Mouse (Mus musculus) midbrain, embryonic 10.5 days (tissue): Measurements from ENCODE around the gene Epb41l4b. TPM values are rescaled to one million over a fixed set of nuclear protein-coding genes. Genes with fewer than 3 reads are reported as not detected.

ENCODE experiments used
- DNase-seq: peaks from one replicate; pipeline ENCODE4 v3.0.0-alpha.2; 2017; ENCODE audit warnings: low spot score
- H3K27ac ChIP-seq: fragments of 300-500 bp; sonication (generic); replicated peaks from 2 replicates; pipeline ENCODE4 v1.5.1; 2016; ENCODE audit warnings: mild to moderate bottlenecking
- H3K27me3 ChIP-seq: fragments of 300-500 bp; sonication (generic); 2 replicates; pipeline ENCODE4 v1.6.1; 2016; ENCODE audit warnings: low read depth, mild to moderate bottlenecking; ENCODE audit not compliant: poor library complexity, severe bottlenecking
- H3K36me3 ChIP-seq: fragments of 300-500 bp; sonication (generic); 2 replicates; pipeline ENCODE4 v1.6.1; 2016; ENCODE audit warnings: mild to moderate bottlenecking, moderate library complexity
- H3K4me1 ChIP-seq: fragments of 300-500 bp; sonication (generic); 2 replicates; pipeline ENCODE4 v1.6.1; 2016
- H3K4me3 ChIP-seq: fragments of 300-500 bp; sonication (generic); 2 replicates; pipeline ENCODE4 v1.5.1; 2016; ENCODE audit warnings: mild to moderate bottlenecking, moderate library complexity
- H3K9me3 ChIP-seq: fragments of 300-500 bp; sonication (generic); replicated peaks from 2 replicates; pipeline ENCODE4 v1.6.1; 2016; ENCODE audit warnings: mild to moderate bottlenecking
- WGBS: fragments of 180-500 bp; shearing (Covaris S2); methylation state at CpG from one replicate; pipeline ENCODE4 v1.1.7; 2016; 5-methylcytosine and 5-hydroxymethylcytosine counted together
- polyA plus RNA-seq: library from polyadenylated mRNA; unstranded; fragments of >200 nt; fragmentation: Nextera tagmentation; extraction: Ambion mirVana; gene quantifications from 2 replicates; pipeline ENCODE4 v1.2.1, GENCODE M21; 2016

Gene Epb41l4b
- 0.37 and 0.52 TPM in 2 replicates for polyA plus RNA-seq

- H3K4me3 ChIP-seq: peak within 1 kb of the TSS; percentile 72
- H3K4me1 ChIP-seq: peaks cover 31% of the 10 kb centered on the region
- H3K27ac ChIP-seq: peak within 1 kb of the TSS; percentile 80
- H3K27me3 ChIP-seq: peaks cover 65% of the 10 kb centered on the region
- no peaks in the 10 kb centered on the region for H3K9me3 ChIP-seq
- DNase-seq: peak; percentile 80
- no peaks in the 10 kb centered on the region for H3K36me3 ChIP-seq
- WGBS: 6% methylated on average over 138 of the region's 142 CpGs
Measured at GRCm38 (mm10) chr4:57143026-57143937, at the start of gene Epb41l4b. TSS of gene Epb41l4b (minus strand) at chr4:57143437.

GRCm38 (mm10) chr4:57191543-57192283 lies 48.5 kb upstream of the Epb41l4b start:
- Histone ChIP-seq H3K36me3 (no peaks in the 10 kb centered on the region), H3K27ac (no peak overlapping the region), H3K4me3 (no peak overlapping the region), H3K9me3 (no peaks in the 10 kb centered on the region), H3K4me1 (peaks cover under 1% of the 10 kb centered on the region), H3K27me3 (no peaks in the 10 kb centered on the region)
- 82% methylated on average over 9 of the region's 9 CpGs for WGBS
- no peak for DNase-seq

GRCm38 (mm10) chr4:57189881-57190280 lies 46.6 kb upstream of the Epb41l4b start:
- DNase-seq: no peak
- peaks cover 15% of the 10 kb centered on the region for H3K4me1 ChIP-seq
- no peak overlapping the region for H3K4me3 ChIP-seq
- H3K27ac ChIP-seq: no peak overlapping the region
- no peaks in the 10 kb centered on the region for H3K36me3 ChIP-seq
- no peaks in the 10 kb centered on the region for H3K27me3 ChIP-seq
- WGBS: 85% methylated on average over 2 of the region's 2 CpGs
- H3K9me3 ChIP-seq: no peaks in the 10 kb centered on the region

DNA sequence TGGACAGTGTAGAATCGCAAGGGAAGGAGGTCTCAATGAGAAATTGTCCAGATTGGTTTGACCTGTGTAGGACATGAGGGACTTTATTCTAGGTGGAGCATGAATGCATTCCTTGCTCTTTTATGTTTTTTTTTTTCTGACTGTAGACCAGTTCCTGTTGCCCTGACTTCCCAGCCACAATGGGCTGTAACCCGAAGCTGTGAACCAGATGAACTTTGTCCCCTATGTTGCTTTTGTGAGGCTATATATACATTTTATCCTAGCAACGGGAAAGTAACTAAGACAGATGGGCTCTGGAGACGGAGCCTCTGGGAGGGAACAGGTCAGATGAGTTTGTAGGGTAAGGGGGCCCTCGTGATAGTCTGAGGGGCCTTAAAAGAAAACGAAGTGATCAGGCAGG lies 42.8 kb upstream of the Epb41l4b start:
- H3K9me3 ChIP-seq: no peaks in the 10 kb centered on the region
- H3K4me1 ChIP-seq: peaks cover 15% of the 10 kb centered on the region
- H3K36me3 ChIP-seq: no peaks in the 10 kb centered on the region
- H3K27me3 ChIP-seq: no peaks in the 10 kb centered on the region
- H3K4me3 ChIP-seq: no peak overlapping the region
- H3K27ac ChIP-seq: 0 out of 2 replicates have a peak overlapping the region, but pooled peaks have one; percentile 24
- 39% methylated on average over 6 of the region's 6 CpGs for WGBS
- DNase-seq: no peak

GRCm38 (mm10) chr4:57185462-57185861 lies 42.2 kb upstream of the Epb41l4b start:
- Histone ChIP-seq H3K4me3 (no peak overlapping the region), H3K27ac (peak overlapping the region; percentile 24; the same call in 1 of the 2 replicates), H3K4me1 (peaks cover 15% of the 10 kb centered on the region), H3K36me3 (no peaks in the 10 kb centered on the region), H3K27me3 (no peaks in the 10 kb centered on the region), H3K9me3 (no peaks in the 10 kb centered on the region)
- no peak for DNase-seq
- 84% methylated on average over 8 of the region's 8 CpGs for WGBS

DNA sequence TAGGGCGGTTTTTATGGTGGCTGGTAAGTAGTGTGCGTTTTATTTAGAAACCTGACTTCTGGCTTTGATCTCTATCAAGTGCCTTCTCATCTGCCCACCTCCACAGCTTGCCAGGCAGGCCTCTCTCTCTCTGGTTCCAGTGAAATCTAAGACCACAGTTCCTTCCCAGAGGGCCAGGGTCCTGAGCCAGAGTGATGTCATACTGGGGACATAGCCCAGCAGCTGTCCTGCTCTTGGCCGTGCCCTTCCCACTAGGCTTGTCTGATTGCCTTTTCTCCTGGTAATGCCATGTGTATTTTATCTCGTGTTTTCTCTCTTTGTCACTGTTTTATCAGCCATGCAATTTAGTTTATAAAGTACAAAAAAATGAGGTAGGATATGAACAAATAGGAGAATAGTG lies 40.3 kb upstream of the Epb41l4b start:
- H3K27ac ChIP-seq: no peak overlapping the region
- DNase-seq: no peak
- H3K36me3 ChIP-seq: no peaks in the 10 kb centered on the region
- no peaks in the 10 kb centered on the region for H3K9me3 ChIP-seq
- no peaks in the 10 kb centered on the region for H3K27me3 ChIP-seq
- WGBS: 82% methylated on average over 4 of the region's 4 CpGs
- no peak overlapping the region for H3K4me3 ChIP-seq
- H3K4me1 ChIP-seq: peaks cover 15% of the 10 kb centered on the region

- Histone ChIP-seq H3K27me3 (no peaks in the 10 kb centered on the region), H3K36me3 (no peaks in the 10 kb centered on the region), H3K4me3 (no peak overlapping the region), H3K27ac (no peak overlapping the region), H3K9me3 (no peaks in the 10 kb centered on the region), H3K4me1 (peaks cover 13% of the 10 kb centered on the region)
- no peak for DNase-seq
- WGBS: 76% methylated on average over 1 of the region's 1 CpGs
Measured at GRCm38 (mm10) chr4:57181538-57181937, 38.3 kb upstream of the Epb41l4b start.

GRCm38 (mm10) chr4:57178881-57179280 lies 35.6 kb upstream of the Epb41l4b start:
- no peak for DNase-seq
- no peaks in the 10 kb centered on the region for H3K27me3 ChIP-seq
- no peaks in the 10 kb centered on the region for H3K9me3 ChIP-seq
- 83% methylated on average over 4 of the region's 4 CpGs for WGBS
- no peaks in the 10 kb centered on the region for H3K36me3 ChIP-seq
- no peak overlapping the region for H3K27ac ChIP-seq
- H3K4me1 ChIP-seq: peaks cover 5% of the 10 kb centered on the region
- no peak overlapping the region for H3K4me3 ChIP-seq

- peaks cover 13% of the 10 kb centered on the region for H3K4me1 ChIP-seq
- WGBS: 75% methylated on average over 10 of the region's 10 CpGs
Measured at GRCm38 (mm10) chr4:57175329-57175728, 32.1 kb upstream of the Epb41l4b start.

GRCm38 (mm10) chr4:57172861-57173260 lies 29.6 kb upstream of the Epb41l4b start:
- DNase-seq: no peak
- 68% methylated on average over 8 of the region's 8 CpGs for WGBS
- Histone ChIP-seq H3K27me3 (no peaks in the 10 kb centered on the region), H3K27ac (no peak overlapping the region), H3K4me3 (no peak overlapping the region), H3K9me3 (no peaks in the 10 kb centered on the region), H3K36me3 (no peaks in the 10 kb centered on the region), H3K4me1 (peaks cover 13% of the 10 kb centered on the region)

More at GRCm38 (mm10) chr4:57175329-57175728, 32.1 kb upstream of the Epb41l4b start:
- Histone ChIP-seq H3K9me3 (no peaks in the 10 kb centered on the region), H3K27me3 (no peaks in the 10 kb centered on the region), H3K4me3 (no peak overlapping the region), H3K27ac (no peak overlapping the region), H3K36me3 (no peaks in the 10 kb centered on the region)
- DNase-seq: no peak

DNA sequence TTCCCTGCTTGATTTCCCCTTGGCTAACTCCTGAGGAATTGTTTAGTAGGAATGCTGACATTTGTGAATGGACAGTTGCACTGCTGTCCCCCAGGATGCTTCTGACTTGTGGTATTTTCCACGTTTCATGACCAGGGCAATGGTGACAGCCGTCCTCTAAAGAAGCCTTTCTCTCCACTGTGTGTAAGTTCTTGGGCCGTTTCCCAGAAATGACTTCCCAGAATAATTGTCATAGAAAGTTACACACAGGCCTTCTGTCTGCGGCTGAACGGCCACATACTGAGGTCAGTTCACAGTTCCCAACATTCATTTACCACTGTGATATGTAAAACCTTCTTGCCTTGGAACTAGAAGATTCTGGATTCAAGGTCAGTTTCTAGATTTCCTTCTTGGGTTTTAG lies 28.6 kb upstream of the Epb41l4b start:
- H3K4me3 ChIP-seq: no peak overlapping the region
- H3K36me3 ChIP-seq: no peaks in the 10 kb centered on the region
- H3K27me3 ChIP-seq: no peaks in the 10 kb centered on the region
- H3K9me3 ChIP-seq: no peaks in the 10 kb centered on the region
- DNase-seq: no peak
- H3K27ac ChIP-seq: no peak overlapping the region
- WGBS: 85% methylated on average over 5 of the region's 5 CpGs
- H3K4me1 ChIP-seq: peaks cover 13% of the 10 kb centered on the region

GRCm38 (mm10) chr4:57168680-57169079 lies 25.4 kb upstream of the Epb41l4b start:
- Histone ChIP-seq H3K36me3 (no peaks in the 10 kb centered on the region), H3K4me1 (peaks cover 17% of the 10 kb centered on the region), H3K27me3 (peaks cover 3% of the 10 kb centered on the region; the same call in 1 of the 2 replicates), H3K9me3 (no peaks in the 10 kb centered on the region), H3K4me3 (no peak overlapping the region), H3K27ac (no peak overlapping the region)
- DNase-seq: no peak
- WGBS: 77% methylated on average over 3 of the region's 3 CpGs

- no peak overlapping the region for H3K27ac ChIP-seq
- no peaks in the 10 kb centered on the region for H3K36me3 ChIP-seq
- no peaks in the 10 kb centered on the region for H3K9me3 ChIP-seq
- peaks cover 21% of the 10 kb centered on the region for H3K4me1 ChIP-seq
- H3K4me3 ChIP-seq: no peak overlapping the region
- peaks cover 3% of the 10 kb centered on the region; the same call in 1 of the 2 replicates for H3K27me3 ChIP-seq
- no peak for DNase-seq
- WGBS: 84% methylated on average over 1 of the region's 1 CpGs
Measured at GRCm38 (mm10) chr4:57168277-57168676, 25.0 kb upstream of the Epb41l4b start.
